Mouse (Mus musculus) spleen, postnatal 10 days (tissue): ENCODE results near the gene Obox8.

Experiments
- DNase-seq, 2 experiments: peaks; one replicate each; pipeline ENCODE4 v3.0.0; 2021 to 2022; ENCODE audit warnings: low spot score in 2 of 2

Obox8 gene

GRCm38 (mm10) chr7:14333457-14333856, at the start of gene Obox8:
TSS of gene Obox8 (minus strand) at chr7:14333557.
- no peak for DNase-seq

DNA sequence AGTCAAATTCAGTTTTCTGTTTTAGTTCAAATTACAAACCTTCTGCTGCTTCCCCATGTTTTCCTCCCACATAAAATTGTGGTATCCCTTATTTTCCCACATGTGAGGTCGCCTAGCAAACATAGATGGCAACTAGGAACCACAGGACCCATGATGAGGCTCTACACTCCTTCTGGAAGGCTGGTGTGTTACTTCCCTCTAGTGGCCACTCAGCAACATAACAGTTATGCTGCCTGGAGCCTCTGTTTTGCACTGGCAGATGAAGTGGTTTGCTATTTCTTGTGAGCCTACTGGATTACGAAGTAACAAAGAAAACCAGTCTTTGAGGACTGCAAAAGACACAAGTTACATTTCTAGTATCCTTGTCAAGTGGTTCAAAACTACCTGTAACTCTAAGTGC, 16.1 kb downstream of the Obox8 start:
- DNase-seq = no peak

DNA sequence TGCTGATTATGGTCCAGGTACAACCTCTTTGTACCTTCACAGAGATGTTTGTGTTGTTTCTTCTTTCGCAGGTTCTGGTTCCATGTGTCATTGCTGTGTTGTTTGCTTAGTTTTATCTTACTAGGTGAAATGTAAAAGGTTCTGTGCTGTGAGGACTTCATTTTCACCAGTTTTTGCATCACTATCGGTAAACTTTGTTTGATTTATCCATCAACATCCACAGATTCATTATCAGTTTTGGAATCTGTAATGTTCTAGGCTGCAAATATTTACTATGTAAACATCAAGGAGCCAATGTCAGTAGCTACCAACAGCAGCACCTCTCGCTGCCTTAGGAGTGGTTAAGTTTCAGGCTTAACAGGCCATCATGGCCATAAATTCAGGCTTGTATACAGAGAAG, 24.7 kb downstream of the Obox8 start:
- DNase-seq = no peak

- no peak for DNase-seq
These were observed 25.8 kb downstream of the Obox8 start for GRCm38 (mm10) chr7:14307571-14307970.
